Mouse (Mus musculus) liver, embryonic 11.5 days (tissue): ENCODE measurements at regions not wholly inside any gene's neighbourhood (a gene's known extent, or its start where the extent isn't known, plus 50 kb on each side); places are given as distances from the start of the nearest gene placed in this dataset.
A peak's percentile ranks its signal among the peaks of the same experiment; 100 is the strongest.

ENCODE experiments used
- ATAC-seq: fragments of 200-750 bp; cut with Nextera tagmentation; replicated peaks from 2 replicates; pipeline ENCODE4 v1.8.0; 2017; ENCODE audit warnings: moderate number of reproducible peaks, mild to moderate bottlenecking, moderate TSS enrichment, moderate library complexity; ENCODE audit not compliant: low FRiP score
- DNase-seq: peaks from one replicate; pipeline ENCODE4 v3.0.0-alpha.2; 2017; ENCODE audit warnings: low spot score
- H3K27ac ChIP-seq: fragments of 300-500 bp; sonication (generic); 2 replicates; pipeline ENCODE4 v1.5.1; 2014; ENCODE audit warnings: mild to moderate bottlenecking, low read depth, low read length, control low read depth
- H3K27me3 ChIP-seq: fragments of 300-500 bp; sonication (generic); replicated peaks from 2 replicates; pipeline ENCODE4 v1.6.1; 2014; ENCODE audit warnings: low read length, mixed read lengths; ENCODE audit not compliant: control insufficient read depth, insufficient read depth
- H3K36me3 ChIP-seq: fragments of 300-500 bp; sonication (generic); 2 replicates; pipeline ENCODE4 v1.6.1; 2014; ENCODE audit warnings: mild to moderate bottlenecking, low read length, moderate library complexity, mixed read lengths; ENCODE audit not compliant: control insufficient read depth, insufficient read depth
- H3K4me1 ChIP-seq: fragments of 300-500 bp; sonication (generic); replicated peaks from 2 replicates; pipeline ENCODE4 v1.6.1; 2014; ENCODE audit warnings: low read length, mixed read lengths; ENCODE audit not compliant: control insufficient read depth, insufficient read depth
- H3K4me2 ChIP-seq: fragments of 300-500 bp; sonication (generic); 2 replicates; pipeline ENCODE4 v1.6.1; 2014; ENCODE audit warnings: mild to moderate bottlenecking, control low read depth, moderate library complexity
- H3K4me3 ChIP-seq: fragments of 300-500 bp; sonication (generic); 2 replicates; pipeline ENCODE4 v1.5.1; 2014; ENCODE audit warnings: low read depth, low read length, control low read depth
- H3K9ac ChIP-seq: fragments of 300-500 bp; sonication (generic); 2 replicates; pipeline ENCODE4 v1.6.1; 2014; ENCODE audit warnings: low read depth, low read length, control low read depth
- H3K9me3 ChIP-seq: fragments of 300-500 bp; sonication (generic); 2 replicates; pipeline ENCODE4 v1.6.1; 2016; ENCODE audit warnings: low read length, inconsistent platforms, mixed read lengths; ENCODE audit not compliant: control insufficient read depth
- WGBS: fragments of 180-500 bp; shearing (Covaris S2); extraction: QIAGEN DNeasy Blood & Tissue Kit; methylation state at CpG from one replicate; pipeline ENCODE4 v1.1.7; 2014; 5-methylcytosine and 5-hydroxymethylcytosine counted together

- no peak for DNase-seq
- Histone ChIP-seq H3K9ac (no peak overlapping the region), H3K27ac (no peak overlapping the region), H3K4me3 (no peak overlapping the region), H3K9me3 (no peaks in the 10 kb centered on the region), H3K4me2 (no peak overlapping the region), H3K27me3 (no peaks in the 10 kb centered on the region), H3K36me3 (no peaks in the 10 kb centered on the region), H3K4me1 (no peaks in the 10 kb centered on the region)
- ATAC-seq, result no peak
- WGBS, result 75% methylated on average over 7 of the region's 7 CpGs
Measured at GRCm38 (mm10) chr13:107910125-107910524, 134.1 kb upstream of the Smim15 start.

GRCm38 (mm10) chr13:107909343-107910067 lies 134.7 kb upstream of the Smim15 start:
- ATAC-seq (no peak), DNase-seq (no peak)
- H3K4me2 ChIP-seq, result no peak overlapping the region
- H3K36me3 ChIP-seq, result no peaks in the 10 kb centered on the region
- H3K9me3 ChIP-seq, result no peaks in the 10 kb centered on the region
- no peak overlapping the region for H3K4me3 ChIP-seq
- H3K27me3 ChIP-seq, result no peaks in the 10 kb centered on the region
- WGBS, result 86% methylated on average over 15 of the region's 15 CpGs
- no peak overlapping the region for H3K27ac ChIP-seq
- H3K9ac ChIP-seq, result no peak overlapping the region
- H3K4me1 ChIP-seq, result no peaks in the 10 kb centered on the region

- Histone ChIP-seq H3K36me3 (no peaks in the 10 kb centered on the region), H3K4me3 (no peak overlapping the region), H3K9me3 (no peaks in the 10 kb centered on the region), H3K27me3 (no peaks in the 10 kb centered on the region), H3K27ac (no peak overlapping the region), H3K4me2 (no peak overlapping the region), H3K4me1 (peaks cover 6% of the 10 kb centered on the region; the same call in 1 of the 2 replicates), H3K9ac (no peak overlapping the region)
- 91% methylated on average over 5 of the region's 5 CpGs for WGBS
- ATAC-seq, result no peak
- DNase-seq, result no peak
Measured at GRCm38 (mm10) chr13:107907966-107908365, 136.3 kb upstream of the Smim15 start.

- DNase-seq, result no peak
- no peak overlapping the region for H3K9ac ChIP-seq
Measured at GRCm38 (mm10) chr13:107904851-107905250, 139.4 kb upstream of the Smim15 start.

GRCm38 (mm10) chr13:107904051-107904740 lies 140.1 kb upstream of the Smim15 start:
- no peak for ATAC-seq
- DNase-seq, result no peak
- Histone ChIP-seq H3K27ac (no peak overlapping the region), H3K9ac (no peak overlapping the region), H3K36me3 (no peaks in the 10 kb centered on the region), H3K9me3 (no peaks in the 10 kb centered on the region), H3K4me2 (no peak overlapping the region), H3K4me1 (peaks cover 10% of the 10 kb centered on the region; the same call in 1 of the 2 replicates), H3K4me3 (no peak overlapping the region), H3K27me3 (no peaks in the 10 kb centered on the region)
- WGBS, result 70% methylated on average over 14 of the region's 14 CpGs

More at GRCm38 (mm10) chr13:107904851-107905250, 139.4 kb upstream of the Smim15 start:
- H3K4me2 ChIP-seq, result no peak overlapping the region
- H3K27me3 ChIP-seq, result no peaks in the 10 kb centered on the region
- H3K27ac ChIP-seq, result no peak overlapping the region
- H3K36me3 ChIP-seq, result no peaks in the 10 kb centered on the region
- no peak for ATAC-seq
- H3K4me1 ChIP-seq, result peaks cover 10% of the 10 kb centered on the region; the same call in 1 of the 2 replicates
- no peaks in the 10 kb centered on the region for H3K9me3 ChIP-seq
- H3K4me3 ChIP-seq, result no peak overlapping the region
- 80% methylated on average over 4 of the region's 4 CpGs for WGBS

- no peaks in the 10 kb centered on the region for H3K27me3 ChIP-seq
- ATAC-seq (peak; percentile 79), DNase-seq (peak; percentile 41)
- 33% methylated on average over 9 of the region's 9 CpGs for WGBS
- no peaks in the 10 kb centered on the region for H3K9me3 ChIP-seq
- H3K9ac ChIP-seq, result no peak overlapping the region
- H3K4me1 ChIP-seq, result peaks cover 10% of the 10 kb centered on the region; the same call in 1 of the 2 replicates
- no peaks in the 10 kb centered on the region for H3K36me3 ChIP-seq
- H3K4me3 ChIP-seq, result no peak overlapping the region
- H3K4me2 ChIP-seq, result no peak overlapping the region
- peak overlapping the region; percentile 48 for H3K27ac ChIP-seq
Measured at GRCm38 (mm10) chr13:107903150-107903959, 140.9 kb upstream of the Smim15 start.

- Histone ChIP-seq H3K4me3 (no peak overlapping the region), H3K4me2 (no peak overlapping the region), H3K27me3 (no peaks in the 10 kb centered on the region), H3K4me1 (peaks cover 10% of the 10 kb centered on the region; the same call in 1 of the 2 replicates), H3K27ac (peak overlapping the region; percentile 48; the same call in 1 of the 2 replicates), H3K9ac (no peak overlapping the region), H3K9me3 (no peaks in the 10 kb centered on the region), H3K36me3 (no peaks in the 10 kb centered on the region)
- 66% methylated on average over 5 of the region's 5 CpGs for WGBS
- DNase-seq, result no peak
- no peak for ATAC-seq
Measured at GRCm38 (mm10) chr13:107902800-107903149, 141.5 kb upstream of the Smim15 start.

- WGBS, result 66% methylated on average over 8 of the region's 8 CpGs
- Histone ChIP-seq H3K27me3 (no peaks in the 10 kb centered on the region), H3K4me1 (peaks cover 10% of the 10 kb centered on the region; the same call in 1 of the 2 replicates), H3K27ac (no peak overlapping the region), H3K9me3 (no peaks in the 10 kb centered on the region), H3K4me3 (no peak overlapping the region), H3K9ac (no peak overlapping the region), H3K36me3 (no peaks in the 10 kb centered on the region), H3K4me2 (no peak overlapping the region)
- DNase-seq (no peak), ATAC-seq (no peak)
Measured at GRCm38 (mm10) chr13:107899600-107900229, 144.5 kb upstream of the Smim15 start.
